9 mouse cellular contexts compared by ENCODE assay signal in the genomic region with DNA sequence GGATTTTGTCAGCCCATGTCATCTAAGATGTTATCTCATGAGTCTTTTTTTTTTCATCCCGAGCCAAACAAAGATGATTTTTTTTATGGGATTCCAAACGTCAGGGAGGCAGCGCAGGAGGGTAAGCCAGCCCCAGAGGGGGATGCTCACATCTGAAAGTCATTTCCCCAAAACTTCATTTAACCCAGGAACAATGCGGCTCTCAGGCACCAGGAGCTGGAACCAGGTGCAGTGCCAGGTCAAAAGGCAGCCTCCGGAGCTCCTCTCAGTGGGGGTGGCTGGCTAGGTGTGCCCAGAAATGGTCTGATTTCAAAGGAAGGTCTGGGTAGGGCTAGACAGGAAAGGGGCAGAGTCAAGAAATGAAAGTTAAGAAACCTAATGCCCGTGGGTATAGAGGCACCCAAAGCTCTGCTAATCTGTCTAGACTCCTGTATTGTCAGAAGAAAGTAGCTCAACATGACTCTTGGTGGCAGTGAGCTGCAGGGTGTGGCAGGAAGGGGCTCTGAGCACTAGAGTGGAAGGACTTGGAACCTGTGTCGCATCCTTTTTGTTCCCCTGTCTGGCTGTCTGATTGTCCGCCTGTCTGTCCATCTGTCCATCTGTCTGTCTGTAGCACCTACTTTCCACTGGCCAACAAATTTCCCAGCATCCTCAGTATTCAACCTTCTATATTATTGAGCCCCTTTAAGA.
DNase-seq lines count a peak whose midpoint lies in the region; ATAC-seq and TF ChIP-seq lines count a peak whose summit lies in the region.
"Had no signal": no experiment of that assay in that cellular context is flagged by ENCODE, and none has a peak within 500 bp of the region (broad histone marks: within the 10 kb centered on the region; RNA-seq: fewer than 3 reads in every experiment).

No protein-coding gene starts in this region.

- ATAC-seq in hindbrain, embryonic 14.5 days (ENCODE audit: low FRiP score), result no peak
- no peak for ATAC-seq in monocyte, adult 5-6 weeks (replicated peaks; ENCODE audit: insufficient number of reproducible peaks, low FRiP score, low TSS enrichment, poor library complexity, severe bottlenecking)

- H3K4me1 ChIP-seq in hindbrain, embryonic 14.5 days (replicated peaks; ENCODE audit: control insufficient read depth, insufficient read depth, low read length), result peaks cover 42% of the 10 kb centered on the region
- H3K4me1 ChIP-seq in thymus, adult 2 months (replicated peaks; ENCODE audit: control insufficient read depth, insufficient read depth, low read length), result peaks cover 8% of the 10 kb centered on the region

- no peaks in the 10 kb centered on the region for H3K9me3 ChIP-seq in hindbrain, embryonic 14.5 days (ENCODE audit: control insufficient read depth, low read length)
- H3K9me3 ChIP-seq: heart, embryonic 15.5 days had no signal

- H3K36me3 ChIP-seq in hindbrain, embryonic 14.5 days (replicated peaks; ENCODE audit: control insufficient read depth, insufficient read depth), result no peaks in the 10 kb centered on the region
- no peaks in the 10 kb centered on the region for H3K36me3 ChIP-seq in thymus, adult 2 months (ENCODE audit: control insufficient read depth, insufficient read depth, low read length)
- H3K36me3 ChIP-seq: heart, embryonic 15.5 days had no signal

- H3K4me3 ChIP-seq in hindbrain, embryonic 14.5 days (replicated peaks; ENCODE audit: low read length), result no peak overlapping the region
- no peak overlapping the region for H3K4me3 ChIP-seq in thymus, adult 2 months (ENCODE audit: control insufficient read depth, insufficient read depth, low read length)
- H3K4me3 ChIP-seq: heart, embryonic 15.5 days had no signal

- H3K27me3 ChIP-seq in hindbrain, embryonic 14.5 days (ENCODE audit: control insufficient read depth, insufficient read depth, low read length), result no peaks in the 10 kb centered on the region
- no peaks in the 10 kb centered on the region for H3K27me3 ChIP-seq in thymus, adult 2 months (ENCODE audit: control insufficient read depth, insufficient read depth, low read length)
- H3K27me3 ChIP-seq: heart, embryonic 15.5 days had no signal

- H3K27ac ChIP-seq in hindbrain, embryonic 14.5 days, result peak overlapping the region; percentile 78
- H3K27ac ChIP-seq in thymus, adult 2 months (ENCODE audit: control insufficient read depth, insufficient read depth, low read length), result no peak overlapping the region; the same call in 1 of the 2 replicates

- peak; percentile 41 to 43 for DNase-seq in cerebellum, postnatal 10 days
- no peak for DNase-seq in cerebellum, adult 9-10 months
- peak; percentile 27 to 29 for DNase-seq in cerebellum, postnatal 14 days
- peak; percentile 33 for DNase-seq in hindbrain, embryonic 14.5 days (ENCODE audit: low spot score)
- peak; percentile 53 for DNase-seq in mesoderm, embryonic 11.5 days (ENCODE audit: low read depth, low spot score)
- DNase-seq in thymus, adult 2 months, result no peak
- no peak for DNase-seq in adrenal gland, postnatal 10 days

- TF ChIP-seq POLR2A in thymus, adult 2 months (IDR thresholded peaks at IDR 0.05; ENCODE audit: control insufficient read depth, extremely low read depth, insufficient read depth, low read length, poor library complexity), result no peak

- H3K4me2 ChIP-seq in hindbrain, embryonic 14.5 days (replicated peaks), result peak overlapping the region; percentile 47

- H3K9ac ChIP-seq in hindbrain, embryonic 14.5 days, result peak overlapping the region; percentile 22; the same call in 1 of the 2 replicates
- H3K9ac ChIP-seq: heart, embryonic 15.5 days had no signal

- WGBS in hindbrain, embryonic 14.5 days, result 15% methylated on average over 8 of the region's 8 CpGs
- WGBS in thymus, adult 2 months, result 18% methylated on average over 8 of the region's 8 CpGs

- no peak for TF ChIP-seq CTCF in thymus, adult 2 months (IDR thresholded peaks at IDR 0.05; ENCODE audit: borderline replicate concordance, control insufficient read depth, extremely low read depth, insufficient read depth, low read length, poor library complexity)

Comparison
In these comparisons a context has a peak if more than half of its experiments do, and no peak if none do; other contexts are left out.
1. DNase-seq: peak in cerebellum, postnatal 10 days (2 of 2), cerebellum, postnatal 14 days (2 of 2), hindbrain, embryonic 14.5 days (single experiment) and mesoderm, embryonic 11.5 days (single experiment); none in cerebellum, adult 9-10 months (single experiment), thymus, adult 2 months (single experiment) and adrenal gland, postnatal 10 days (single experiment).